Mouse (Mus musculus): ENCODE measurements around the gene Csf2rb.
"Not testable (repeated sequence)": the region's sequence is repeated elsewhere in the genome, so short reads cannot be mapped to it uniquely, and the experiment has no call there.

Gene Csf2rb

GRCm38 (mm10) chr15:78325671-78326339 lies at the start of gene Csf2rb:
TSS of gene Csf2rb (plus strand) at chr15:78325752.
- DNase-seq = no peak

DNA sequence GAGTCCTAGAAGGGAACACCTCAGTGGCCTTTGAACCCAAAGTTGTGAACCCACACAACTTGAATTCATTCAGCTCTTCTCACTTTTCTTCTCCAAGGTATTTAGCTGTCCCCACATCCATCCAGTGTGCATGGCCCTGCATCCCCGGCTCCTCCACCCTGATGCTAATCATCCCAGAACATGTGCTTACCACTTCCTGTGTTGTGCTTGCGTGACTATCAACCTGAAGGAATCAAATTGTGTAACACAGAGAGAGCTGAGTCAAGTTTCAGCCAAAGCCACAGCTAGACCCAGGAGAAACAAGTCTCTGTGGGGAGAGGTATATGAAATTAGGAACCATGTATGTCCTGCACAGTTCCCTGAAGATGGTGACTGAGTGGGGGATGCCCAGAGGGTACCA lies 47.2 kb upstream of the Csf2rb start:
- DNase-seq = no peak

- DNase-seq = no peak
Observed at GRCm38 (mm10) chr15:78287941-78288340, 37.6 kb upstream of the Csf2rb start.

GRCm38 (mm10) chr15:78289775-78290174 lies 35.8 kb upstream of the Csf2rb start:
- DNase-seq = not testable (repeated sequence)

- DNase-seq = not testable (repeated sequence)
Observed at GRCm38 (mm10) chr15:78293228-78293627, 32.3 kb upstream of the Csf2rb start.

GRCm38 (mm10) chr15:78293716-78294115 lies 31.8 kb upstream of the Csf2rb start:
- DNase-seq = no peak

DNA sequence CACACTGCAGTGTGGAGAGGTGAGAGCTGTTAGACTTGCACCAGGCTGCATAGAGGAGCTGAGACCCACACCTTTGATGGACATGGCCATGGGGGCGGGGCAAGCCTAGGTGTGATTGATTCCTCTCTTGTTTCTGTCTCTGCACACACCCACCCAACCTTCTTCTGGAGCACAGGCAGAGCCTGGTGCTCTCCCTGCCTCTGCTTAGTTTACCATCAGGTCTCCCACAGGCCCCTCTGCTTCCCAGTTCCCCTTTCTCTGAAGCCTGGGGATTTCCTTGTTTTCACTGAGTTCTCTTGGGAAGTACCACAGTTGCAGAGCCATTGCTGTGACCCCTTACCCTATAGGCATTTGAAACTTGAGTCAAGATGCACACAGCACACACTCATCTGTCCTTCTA lies 27.0 kb upstream of the Csf2rb start:
- DNase-seq = no peak

DNA sequence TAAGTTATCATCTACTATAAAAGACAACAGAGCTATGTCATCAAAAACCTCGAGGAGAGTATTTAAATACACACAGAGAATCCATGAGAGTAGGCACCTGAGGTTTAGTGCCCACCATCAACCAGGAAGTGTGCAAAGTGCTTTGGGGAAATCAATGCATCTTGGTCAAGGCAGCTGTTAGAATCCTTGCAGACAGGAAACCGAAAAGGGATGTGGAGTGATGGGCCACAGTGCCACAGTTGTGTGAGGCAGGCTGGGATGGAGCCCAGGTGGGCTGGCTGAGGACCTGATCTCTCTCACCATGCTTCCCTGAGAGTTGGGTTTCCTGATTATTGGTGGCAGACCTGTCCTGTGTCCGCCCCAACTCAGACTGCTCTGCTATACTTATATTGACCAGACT lies 25.9 kb upstream of the Csf2rb start:
- DNase-seq = no peak

DNA sequence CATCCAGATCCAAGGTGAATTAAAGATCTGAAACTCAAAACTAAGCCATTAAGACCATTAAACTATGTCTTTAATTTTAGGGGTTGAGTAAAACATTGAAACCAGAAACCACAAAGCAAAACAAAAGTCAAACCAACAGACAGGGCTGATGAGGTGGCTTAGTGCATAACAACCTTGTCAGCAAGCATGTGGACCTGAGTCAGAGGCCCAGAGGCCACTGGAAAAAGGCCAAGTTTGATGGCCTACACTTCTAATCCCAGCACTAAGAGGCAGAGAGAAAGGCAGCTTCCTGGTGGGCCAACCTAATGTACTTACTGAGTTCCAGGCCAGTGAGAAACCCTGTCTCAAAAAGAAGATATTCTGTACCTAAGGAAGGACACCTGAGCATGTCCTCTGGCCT lies 24.8 kb upstream of the Csf2rb start:
- no peak for DNase-seq

DNA sequence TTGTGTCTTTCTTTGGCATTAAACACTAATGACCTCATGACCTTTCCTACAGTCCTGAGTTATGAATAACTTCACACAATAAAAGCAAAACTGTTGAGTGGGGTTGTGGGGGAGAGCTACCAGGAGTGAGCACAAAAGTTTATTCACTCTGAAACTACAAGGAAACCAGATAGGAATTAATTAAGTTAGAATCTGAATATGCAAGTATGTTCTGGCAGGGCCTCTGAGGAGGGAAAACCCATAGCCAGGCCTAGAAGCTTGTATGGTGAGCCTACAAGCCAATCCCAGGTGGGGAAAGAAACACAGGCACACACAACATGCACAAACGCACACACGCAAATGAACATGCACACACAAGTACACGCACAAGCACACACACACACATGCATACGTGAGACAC lies 22.8 kb upstream of the Csf2rb start:
- DNase-seq = no peak

DNA sequence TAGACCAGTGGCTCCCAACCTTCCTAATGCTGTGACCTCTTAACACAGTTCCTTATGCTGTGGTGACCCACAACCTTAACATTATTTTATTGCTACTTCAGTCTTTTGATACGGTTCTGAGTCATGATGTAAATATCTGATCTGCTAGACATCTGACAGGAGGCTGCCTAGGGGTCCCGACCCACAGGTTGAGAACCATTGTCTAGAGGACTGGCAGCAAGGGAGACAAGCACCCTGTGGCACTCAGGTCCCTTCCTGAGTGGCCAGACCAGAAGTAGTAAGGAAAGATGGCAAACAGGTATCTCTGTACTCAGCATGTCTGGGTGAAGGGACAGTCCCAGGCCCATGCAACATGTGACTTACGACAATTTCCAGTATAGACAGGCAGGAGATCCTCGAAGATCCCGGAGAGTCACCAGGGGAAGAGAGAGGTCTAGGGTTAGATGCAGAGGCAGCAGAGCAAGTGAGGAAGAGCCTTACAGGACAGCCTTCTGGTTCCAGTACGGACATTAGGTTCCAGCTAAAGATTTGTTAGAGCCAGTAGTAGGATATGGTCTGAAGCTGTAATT lies 21.8 kb upstream of the Csf2rb start:
- no peak for DNase-seq

DNA sequence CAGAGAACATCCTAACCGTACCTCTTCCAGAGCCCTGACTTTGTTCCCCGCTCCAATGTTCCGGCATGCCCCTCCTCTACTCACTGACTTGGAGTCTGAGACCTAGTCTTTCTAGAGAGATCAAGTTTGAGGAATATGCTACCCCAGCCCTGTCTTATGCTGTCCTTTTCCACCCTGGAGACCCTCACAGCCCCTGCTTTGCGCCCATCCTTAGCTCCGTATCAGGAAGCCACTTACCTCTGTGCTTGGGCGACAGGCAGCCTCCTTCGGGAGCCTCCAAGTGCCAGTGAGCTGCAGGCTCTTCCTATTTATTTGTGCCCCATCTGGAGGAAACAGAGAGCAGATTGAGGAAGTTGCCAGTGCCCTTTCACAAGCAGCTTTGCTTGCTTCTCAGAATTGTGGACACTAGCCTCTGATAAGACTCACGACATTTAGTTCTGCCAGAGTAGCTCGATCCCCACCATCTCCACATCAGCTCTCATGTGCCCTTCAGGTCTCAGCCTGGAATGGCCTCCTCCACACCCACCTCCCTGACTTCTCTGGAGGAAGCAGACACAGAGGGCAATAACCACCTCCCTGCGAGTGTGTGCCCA lies 20.1 kb upstream of the Csf2rb start, which contains the start of gene Csf2rb2:
Csf2rb2 (minus strand) TSS at position 381 of the 593 bp plus-strand sequence.
- DNase-seq = no peak

DNA sequence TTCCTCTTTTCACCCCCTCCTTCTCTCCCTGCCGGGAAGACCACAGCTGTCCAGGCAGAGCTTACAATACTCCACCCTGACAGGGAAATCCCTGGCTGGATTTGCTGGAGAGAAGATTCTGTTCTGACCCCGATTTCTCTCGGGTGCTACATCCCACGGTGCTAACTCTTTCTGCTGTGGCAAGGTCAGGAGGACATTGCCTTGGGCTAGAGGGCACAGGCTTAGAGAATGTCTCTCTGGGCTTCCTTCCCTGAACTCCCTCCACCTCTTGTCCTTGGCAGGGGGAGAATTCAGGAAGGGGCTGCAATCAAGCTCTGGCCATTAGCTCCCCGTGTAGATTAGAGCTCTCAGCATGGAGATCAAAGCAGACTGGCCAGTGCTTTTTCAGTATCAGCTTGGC lies 15.7 kb upstream of the Csf2rb start:
- DNase-seq = no peak

GRCm38 (mm10) chr15:78310971-78311370 lies 14.6 kb upstream of the Csf2rb start:
- no peak for DNase-seq

DNA sequence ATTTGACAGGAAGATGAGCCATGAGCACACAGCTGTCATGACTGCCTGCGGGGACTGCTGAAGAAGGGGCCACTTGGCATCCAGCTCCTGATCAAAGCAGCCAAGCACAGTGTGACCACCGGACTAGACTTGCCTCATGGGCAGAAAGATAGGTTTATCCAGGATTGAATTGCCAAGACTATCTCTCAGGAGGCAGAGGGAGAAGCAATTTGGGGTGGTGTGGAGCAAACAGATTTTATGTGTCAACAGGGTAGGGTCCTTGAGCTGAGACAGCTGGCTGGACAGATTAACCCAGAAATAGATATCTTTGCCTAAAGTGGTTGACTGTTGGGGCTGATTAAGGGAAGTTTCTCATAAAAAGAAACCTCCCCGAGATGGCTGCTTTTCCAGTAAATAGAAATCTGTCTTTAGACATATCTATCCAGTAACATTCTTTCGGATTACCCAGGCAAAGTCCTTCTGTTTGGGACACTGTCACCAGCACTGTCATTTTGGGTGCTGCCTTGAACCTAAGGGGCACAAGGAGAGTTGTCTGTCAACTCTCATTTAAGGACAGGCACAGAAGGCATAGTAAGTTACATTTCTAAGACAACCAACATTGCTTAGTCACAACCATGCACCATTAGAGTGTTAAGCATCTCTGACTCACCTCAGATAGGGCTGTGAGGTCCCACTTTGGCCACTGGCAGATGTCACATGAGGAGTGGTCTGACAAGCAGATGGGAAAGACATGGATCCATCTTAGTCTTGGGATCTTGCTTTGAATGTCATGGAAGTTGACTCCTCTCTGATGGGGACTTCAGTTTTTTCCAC lies 12.9 kb upstream of the Csf2rb start:
- not testable (repeated sequence) for DNase-seq

- not testable (repeated sequence) for DNase-seq
Observed at GRCm38 (mm10) chr15:78313659-78314058, 11.9 kb upstream of the Csf2rb start.

- not testable (repeated sequence) for DNase-seq
Observed at GRCm38 (mm10) chr15:78318338-78319171, 7.0 kb upstream of the Csf2rb start.

- DNase-seq = peak; percentile 62
Observed at GRCm38 (mm10) chr15:78320825-78321496, 4.6 kb upstream of the Csf2rb start.

DNA sequence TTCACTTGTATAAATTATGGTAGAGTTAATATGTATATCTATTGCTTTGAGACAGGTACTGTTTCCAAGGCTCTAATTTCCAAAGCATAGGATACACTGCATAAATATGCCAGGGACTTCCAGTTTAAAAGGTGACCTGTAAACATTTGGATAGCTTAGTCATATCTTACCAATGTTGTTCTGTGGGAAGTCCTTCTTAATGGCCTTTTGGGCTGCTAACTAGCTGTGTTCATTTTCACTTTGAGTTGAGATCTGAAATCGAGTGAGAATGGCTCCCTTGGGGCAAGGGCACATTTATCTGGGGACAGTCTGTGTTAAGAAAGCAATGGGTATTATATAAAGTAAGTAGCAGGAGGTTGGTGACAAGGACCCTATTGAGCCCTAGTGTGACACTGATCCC lies 2.2 kb upstream of the Csf2rb start:
- DNase-seq = no peak

GRCm38 (mm10) chr15:78324294-78324693 lies 1.3 kb upstream of the Csf2rb start:
- no peak for DNase-seq

GRCm38 (mm10) chr15:78326747-78327146 lies 1.2 kb downstream of the Csf2rb start:
- no peak for DNase-seq

- DNase-seq = not testable (repeated sequence)
Observed at GRCm38 (mm10) chr15:78327753-78328341, 2.3 kb downstream of the Csf2rb start.

Data from right cerebral cortex, postnatal 25 days (tissue).